Mouse (Mus musculus) bone marrow, adult 2 months (tissue): Measurements from ENCODE around the gene Zc3hav1. TPM values are rescaled to one million over a fixed set of nuclear protein-coding genes. Genes with fewer than 3 reads are reported as not detected.

Experiments used
- H3K27ac ChIP-seq: fragments of 200-500 bp; 2 replicates; pipeline ENCODE4 v1.5.1; 2012; ENCODE audit warnings: low read depth, mild to moderate bottlenecking, control low read depth, inconsistent platforms, low read length; ENCODE audit not compliant: control insufficient read depth, poor library complexity, insufficient read depth
- H3K4me1 ChIP-seq: fragments of 200-500 bp; 2 replicates; pipeline ENCODE4 v1.6.1; 2011; ENCODE audit warnings: low read length; ENCODE audit not compliant: control insufficient read depth, insufficient read depth
- H3K4me3 ChIP-seq: fragments of 200-500 bp; replicated peaks from 2 replicates; pipeline ENCODE3; 2011; ENCODE audit warnings: mild to moderate bottlenecking, low read depth, low read length, control low read depth; ENCODE audit not compliant: control insufficient read depth
- CTCF ChIP-seq: fragments of 200-500 bp; IDR thresholded peaks from 2 replicates; pipeline ENCODE4 v1.5.1; 2011; ENCODE audit warnings: low read length, control low read depth; ENCODE audit not compliant: control insufficient read depth, insufficient read depth
- POLR2A ChIP-seq: fragments of 200-500 bp; IDR thresholded peaks from 2 replicates; pipeline ENCODE4 v1.6.1; 2011; ENCODE audit warnings: low read depth, mild to moderate bottlenecking, control low read depth, low read length, borderline replicate concordance; ENCODE audit not compliant: control insufficient read depth
- WGBS: fragments of 180-500 bp; shearing (Covaris S2); methylation state at CpG from one replicate; pipeline ENCODE4 v1.1.7; 2018; 5-methylcytosine and 5-hydroxymethylcytosine counted together
- polyA plus RNA-seq: library from polyadenylated mRNA; stranded (reverse); fragments of >200 nt; gene quantifications from 2 replicates; pipeline ENCODE4 v1.2.4, GENCODE M21; 2011; ENCODE audit warnings: low replicate concordance; ENCODE audit not compliant: missing spikeins, insufficient read depth, insufficient read length

Zc3hav1 gene
- polyA plus RNA-seq, 1 experiment: 46.8 TPM

GRCm38 (mm10) chr6:38298246-38298635 is 56.2 kb downstream of the Zc3hav1 start:
- TF ChIP-seq POLR2A (no peak), CTCF (no peak)
- Histone ChIP-seq H3K4me3 (peak overlapping the region; percentile 77), H3K4me1 (no peaks in the 10 kb centered on the region; the same call in 1 of the 2 replicates), H3K27ac (no peak overlapping the region)
- WGBS: 1% methylated on average over 10 of the region's 10 CpGs

GRCm38 (mm10) chr6:38297580-38298245 is 56.7 kb downstream of the Zc3hav1 start:
- H3K4me1 ChIP-seq: no peaks in the 10 kb centered on the region; the same call in 1 of the 2 replicates
- 64% methylated on average over 12 of the region's 12 CpGs for WGBS
- H3K4me3 ChIP-seq: no peak overlapping the region

GRCm38 (mm10) chr6:38293708-38294107 is 60.7 kb downstream of the Zc3hav1 start:
- no peaks in the 10 kb centered on the region; the same call in 1 of the 2 replicates for H3K4me1 ChIP-seq
- TF ChIP-seq CTCF (no peak), POLR2A (no peak)
- WGBS: 78% methylated on average over 3 of the region's 3 CpGs
- H3K4me3 ChIP-seq: no peak overlapping the region
- H3K27ac ChIP-seq: no peak overlapping the region

More at GRCm38 (mm10) chr6:38297580-38298245, 56.7 kb downstream of the Zc3hav1 start:
- H3K27ac ChIP-seq: no peak overlapping the region
- no peak for TF ChIP-seq POLR2A
- TF ChIP-seq CTCF: no peak

GRCm38 (mm10) chr6:38292871-38293646 is 61.3 kb downstream of the Zc3hav1 start:
- TF ChIP-seq CTCF (no peak), POLR2A (no peak)
- no peak overlapping the region for H3K4me3 ChIP-seq
- no peak overlapping the region for H3K27ac ChIP-seq
- WGBS: 79% methylated on average over 11 of the region's 11 CpGs
- no peaks in the 10 kb centered on the region for H3K4me1 ChIP-seq

GRCm38 (mm10) chr6:38284422-38284821 is 70.0 kb downstream of the Zc3hav1 start:
- TF ChIP-seq CTCF (no peak), POLR2A (no peak)
- WGBS: 95% methylated on average over 19 of the region's 19 CpGs
- H3K4me3 ChIP-seq: no peak overlapping the region
- H3K27ac ChIP-seq: no peak overlapping the region
- no peaks in the 10 kb centered on the region for H3K4me1 ChIP-seq

GRCm38 (mm10) chr6:38264466-38264865 is 89.9 kb downstream of the Zc3hav1 start:
- Histone ChIP-seq H3K4me3 (no peak overlapping the region), H3K27ac (no peak overlapping the region), H3K4me1 (no peaks in the 10 kb centered on the region)
- 72% methylated on average over 7 of the region's 7 CpGs for WGBS
- TF ChIP-seq CTCF (no peak), POLR2A (no peak)

- Histone ChIP-seq H3K27ac (no peak overlapping the region), H3K4me1 (no peaks in the 10 kb centered on the region), H3K4me3 (no peak overlapping the region)
- WGBS: 45% methylated on average over 5 of the region's 5 CpGs
- TF ChIP-seq POLR2A (no peak), CTCF (no peak)
Measured at GRCm38 (mm10) chr6:38263393-38264159, 90.8 kb downstream of the Zc3hav1 start.

- 75% methylated on average over 4 of the region's 4 CpGs for WGBS
- TF ChIP-seq CTCF (no peak), POLR2A (no peak)
Measured at GRCm38 (mm10) chr6:38261877-38262276, 92.5 kb downstream of the Zc3hav1 start.

More at GRCm38 (mm10) chr6:38261877-38262276, 92.5 kb downstream of the Zc3hav1 start:
- no peak overlapping the region for H3K27ac ChIP-seq
- no peaks in the 10 kb centered on the region for H3K4me1 ChIP-seq
- no peak overlapping the region for H3K4me3 ChIP-seq
